Mouse (Mus musculus): ENCODE measurements at regions not wholly inside any gene's neighbourhood (a gene's known extent, or its start where the extent isn't known, plus 50 kb on each side); places are given as distances from the start of the nearest gene placed in this dataset.

DNA sequence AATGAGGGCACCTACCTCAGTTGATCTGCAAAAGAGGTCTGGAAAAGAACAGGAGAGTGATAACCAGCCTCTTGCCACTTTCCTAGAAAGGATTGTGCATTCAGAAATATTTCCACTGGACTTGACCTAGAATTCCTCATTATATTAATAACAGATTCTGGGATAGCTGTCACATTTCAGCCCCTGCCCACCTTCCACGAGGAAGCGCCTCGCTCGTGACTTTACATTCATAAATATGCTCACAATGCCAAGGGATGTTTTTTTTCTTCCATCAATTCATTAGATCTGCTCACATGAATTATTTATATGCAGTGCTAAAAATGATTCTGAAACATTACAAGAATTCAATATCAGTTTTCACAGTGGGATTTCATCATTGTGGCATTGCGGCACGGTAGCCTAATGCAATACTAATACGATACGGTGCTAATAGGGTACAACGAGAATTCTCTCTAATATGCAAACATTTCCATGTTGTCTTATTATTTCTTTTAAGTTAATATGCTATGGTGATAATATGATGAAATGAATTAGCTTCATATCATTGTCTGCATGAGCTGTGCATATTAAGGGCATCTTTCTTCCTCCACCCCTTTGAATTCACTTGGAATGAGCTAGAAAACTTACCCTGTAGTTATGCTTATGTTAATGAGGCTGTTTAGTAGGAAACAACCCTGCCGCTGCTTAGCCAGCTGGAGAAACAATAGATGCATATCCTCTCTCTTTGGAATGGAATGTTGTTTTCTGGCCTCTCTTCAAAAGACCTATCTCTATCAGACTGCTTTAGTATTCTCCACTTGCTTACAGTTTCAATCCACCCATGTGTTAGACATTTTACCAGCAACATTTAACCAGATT, 235.8 kb upstream of the Ptbp2 start:
- Histone ChIP-seq H3K4me2 (no peak overlapping the region), H3K4me3 (no peak overlapping the region), H3K4me1 (no peaks in the 10 kb centered on the region), H3K9me3 (no peaks in the 10 kb centered on the region), H3K36me3 (no peaks in the 10 kb centered on the region), H3K27ac (replicated peaks) (no peak overlapping the region), H3K27me3 (replicated peaks) (no peaks in the 10 kb centered on the region), H3K9ac (no peak overlapping the region)
- no peak for ATAC-seq (ENCODE audit: extremely low read depth, insufficient number of reproducible peaks, low FRiP score, low TSS enrichment)
- 82% methylated on average over 10 of the region's 10 CpGs for WGBS

DNA sequence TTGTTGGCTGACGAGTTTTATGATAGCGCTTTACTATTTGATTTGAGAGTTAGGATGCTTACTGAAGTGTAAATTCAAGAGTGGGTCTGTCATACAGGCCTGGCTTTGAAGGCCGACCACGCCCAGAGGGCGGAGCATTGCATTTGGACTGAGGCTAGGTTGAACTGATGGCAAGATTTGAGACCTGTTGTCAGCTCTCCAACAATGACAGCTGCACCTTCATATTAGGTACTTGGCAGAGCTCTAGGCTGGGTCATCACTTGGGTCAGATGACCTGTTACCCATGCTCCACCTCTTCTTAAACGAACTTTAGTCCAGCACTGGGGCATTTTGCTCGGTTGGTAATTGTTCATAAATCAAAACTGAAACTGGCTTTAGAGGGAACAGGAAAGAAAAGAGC, 231.1 kb upstream of the Ptbp2 start:
- 81% methylated on average over 7 of the region's 7 CpGs for WGBS
- Histone ChIP-seq H3K36me3 (no peaks in the 10 kb centered on the region), H3K9me3 (no peaks in the 10 kb centered on the region), H3K4me2 (no peak overlapping the region), H3K4me3 (no peak overlapping the region), H3K9ac (no peak overlapping the region), H3K4me1 (no peaks in the 10 kb centered on the region), H3K27ac (replicated peaks) (no peak overlapping the region), H3K27me3 (replicated peaks) (no peaks in the 10 kb centered on the region)
- ATAC-seq (ENCODE audit: extremely low read depth, insufficient number of reproducible peaks, low FRiP score, low TSS enrichment): no peak

DNA sequence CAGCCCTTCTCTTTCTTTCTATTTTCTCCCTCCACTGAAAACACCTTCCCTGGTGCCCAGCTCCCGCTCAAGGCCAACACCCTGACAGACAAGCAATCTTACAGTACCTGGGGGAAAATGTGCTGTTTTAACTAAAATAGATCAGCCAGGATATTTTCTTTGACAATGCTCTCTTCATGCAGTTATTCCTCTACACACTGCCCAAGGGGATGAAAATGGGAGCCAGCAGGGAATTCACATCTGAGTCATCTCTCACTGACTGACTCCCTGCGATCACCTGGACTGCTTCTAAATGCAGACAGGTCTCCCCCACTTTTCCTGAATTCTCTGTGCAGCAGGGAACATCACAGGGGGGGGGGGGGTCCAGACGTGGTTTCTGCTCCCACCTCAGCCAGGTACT, 227.6 kb upstream of the Ptbp2 start:
- H3K4me2 ChIP-seq: no peak overlapping the region

GRCm38 (mm10) chr3:120008110-120008509, 223.8 kb upstream of the Ptbp2 start:
- no peaks in the 10 kb centered on the region for H3K9me3 ChIP-seq
- H3K4me2 ChIP-seq: no peak overlapping the region
- WGBS: 65% methylated on average over 3 of the region's 3 CpGs
- H3K9ac ChIP-seq: no peak overlapping the region
- H3K27me3 ChIP-seq (replicated peaks): no peaks in the 10 kb centered on the region
- no peak overlapping the region for H3K27ac ChIP-seq (replicated peaks)
- no peak for ATAC-seq (ENCODE audit: extremely low read depth, insufficient number of reproducible peaks, low FRiP score, low TSS enrichment)
- no peak overlapping the region for H3K4me3 ChIP-seq
- no peaks in the 10 kb centered on the region for H3K4me1 ChIP-seq
- H3K36me3 ChIP-seq: no peaks in the 10 kb centered on the region

More for the DNA sequence above, 227.6 kb upstream of the Ptbp2 start:
- Histone ChIP-seq H3K36me3 (no peaks in the 10 kb centered on the region), H3K4me1 (no peaks in the 10 kb centered on the region), H3K27ac (replicated peaks) (no peak overlapping the region), H3K27me3 (replicated peaks) (no peaks in the 10 kb centered on the region), H3K4me3 (no peak overlapping the region), H3K9me3 (no peaks in the 10 kb centered on the region), H3K9ac (no peak overlapping the region)
- 22% methylated on average over 3 of the region's 3 CpGs for WGBS
- no peak for ATAC-seq (ENCODE audit: extremely low read depth, insufficient number of reproducible peaks, low FRiP score, low TSS enrichment)

- Histone ChIP-seq H3K4me2 (no peak overlapping the region), H3K9ac (no peak overlapping the region), H3K27me3 (replicated peaks) (no peaks in the 10 kb centered on the region), H3K36me3 (no peaks in the 10 kb centered on the region), H3K4me1 (no peaks in the 10 kb centered on the region), H3K27ac (replicated peaks) (no peak overlapping the region), H3K9me3 (no peaks in the 10 kb centered on the region), H3K4me3 (no peak overlapping the region)
- ATAC-seq (ENCODE audit: extremely low read depth, insufficient number of reproducible peaks, low FRiP score, low TSS enrichment): no peak
- WGBS: 81% methylated on average over 3 of the region's 3 CpGs
Measured at GRCm38 (mm10) chr3:120004588-120004987, 220.3 kb upstream of the Ptbp2 start.

- Histone ChIP-seq H3K4me2 (no peak overlapping the region), H3K4me3 (no peak overlapping the region), H3K4me1 (peaks cover 12% of the 10 kb centered on the region), H3K27me3 (replicated peaks) (no peaks in the 10 kb centered on the region), H3K9me3 (no peaks in the 10 kb centered on the region), H3K27ac (replicated peaks) (no peak overlapping the region), H3K9ac (no peak overlapping the region), H3K36me3 (no peaks in the 10 kb centered on the region)
- 77% methylated on average over 5 of the region's 5 CpGs for WGBS
- ATAC-seq (ENCODE audit: extremely low read depth, insufficient number of reproducible peaks, low FRiP score, low TSS enrichment): no peak
Measured at GRCm38 (mm10) chr3:120000281-120000680, 216.0 kb upstream of the Ptbp2 start.

DNA sequence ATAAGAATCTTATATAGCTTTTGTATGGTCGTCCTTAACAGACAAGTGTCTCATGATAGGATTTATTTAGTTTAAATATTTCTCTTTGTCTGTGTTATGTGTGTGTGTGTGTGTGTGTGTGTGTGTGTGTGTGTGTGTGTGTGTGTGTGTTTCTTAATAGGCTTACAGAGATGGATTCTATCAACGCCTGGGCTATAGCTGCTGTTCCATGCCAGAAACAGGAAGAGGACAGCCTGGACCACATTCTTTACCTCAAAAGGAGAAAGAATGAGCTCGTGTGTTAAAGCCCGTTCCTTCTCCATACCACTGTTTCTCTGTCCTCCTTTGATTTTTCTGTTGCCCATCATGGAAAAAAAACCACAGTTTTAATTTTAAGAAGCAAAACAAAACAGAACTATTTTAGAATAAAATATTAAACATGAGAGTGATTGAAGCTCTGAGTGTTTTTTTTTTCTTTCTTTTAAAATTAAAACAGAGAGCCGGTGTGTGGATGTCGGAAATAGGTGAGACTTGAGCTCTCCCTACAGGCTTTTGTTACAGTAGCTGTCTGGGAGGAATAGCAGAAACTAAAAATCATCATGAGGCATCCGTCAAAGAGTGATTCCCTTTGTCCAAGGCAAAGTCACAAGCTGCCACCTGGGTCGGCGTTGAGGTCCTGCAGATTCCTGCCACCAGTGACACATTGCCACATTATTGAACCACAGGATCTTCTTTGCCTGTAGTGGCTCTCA, 212.2 kb upstream of the Ptbp2 start:
- Histone ChIP-seq H3K9ac (no peak overlapping the region), H3K4me2 (peak overlapping the region; percentile 22), H3K27me3 (replicated peaks) (no peaks in the 10 kb centered on the region), H3K9me3 (no peaks in the 10 kb centered on the region), H3K4me1 (peaks cover 12% of the 10 kb centered on the region), H3K27ac (replicated peaks) (peak overlapping the region; percentile 81), H3K36me3 (no peaks in the 10 kb centered on the region), H3K4me3 (no peak overlapping the region)
- ATAC-seq (ENCODE audit: extremely low read depth, insufficient number of reproducible peaks, low FRiP score, low TSS enrichment): no peak; the same call in 1 of the 2 replicates
- 37% methylated on average over 9 of the region's 9 CpGs for WGBS

- no peak overlapping the region for H3K9ac ChIP-seq
- no peak overlapping the region for H3K4me3 ChIP-seq
- no peaks in the 10 kb centered on the region for H3K36me3 ChIP-seq
- 42% methylated on average over 4 of the region's 4 CpGs for WGBS
- H3K27ac ChIP-seq (replicated peaks): peak overlapping the region; percentile 81
- no peaks in the 10 kb centered on the region for H3K9me3 ChIP-seq
- no peaks in the 10 kb centered on the region for H3K27me3 ChIP-seq (replicated peaks)
- no peak; the same call in 1 of the 2 replicates for ATAC-seq (ENCODE audit: extremely low read depth, insufficient number of reproducible peaks, low FRiP score, low TSS enrichment)
- peak overlapping the region; percentile 22 for H3K4me2 ChIP-seq
- H3K4me1 ChIP-seq: peaks cover 12% of the 10 kb centered on the region
Measured at GRCm38 (mm10) chr3:119995781-119996180, 211.5 kb upstream of the Ptbp2 start.

GRCm38 (mm10) chr3:119987245-119987852, 203.1 kb upstream of the Ptbp2 start:
- H3K36me3 ChIP-seq: no peaks in the 10 kb centered on the region
- H3K9ac ChIP-seq: no peak overlapping the region
- no peak for ATAC-seq (ENCODE audit: extremely low read depth, insufficient number of reproducible peaks, low FRiP score, low TSS enrichment)
- WGBS: 71% methylated on average over 3 of the region's 3 CpGs
- no peaks in the 10 kb centered on the region for H3K9me3 ChIP-seq
- H3K4me2 ChIP-seq: no peak overlapping the region
- no peaks in the 10 kb centered on the region for H3K27me3 ChIP-seq (replicated peaks)
- no peaks in the 10 kb centered on the region for H3K4me1 ChIP-seq
- no peak overlapping the region for H3K4me3 ChIP-seq
- no peak overlapping the region for H3K27ac ChIP-seq (replicated peaks)

DNA sequence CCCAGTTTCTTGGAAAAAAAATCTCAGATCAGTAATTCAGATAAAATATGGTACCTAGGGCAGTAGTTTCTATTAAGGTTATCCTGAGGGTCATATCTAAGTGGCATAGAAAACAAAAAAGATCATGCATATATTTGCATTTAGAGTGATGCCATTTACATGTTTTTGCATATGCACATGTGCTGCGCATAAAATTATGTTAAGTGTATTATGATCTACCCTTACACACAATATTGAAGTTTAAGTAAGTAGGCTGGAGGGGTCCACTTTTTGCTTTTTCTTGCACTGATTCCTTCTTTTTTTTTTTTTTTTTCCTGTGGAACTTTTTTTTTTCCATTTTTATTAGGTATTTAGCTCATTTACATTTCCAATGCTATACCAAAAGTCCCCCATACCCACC, 193.1 kb upstream of the Ptbp2 start:
- 96% methylated on average over 1 of the region's 1 CpGs for WGBS
- H3K27me3 ChIP-seq (replicated peaks): no peaks in the 10 kb centered on the region

DNA sequence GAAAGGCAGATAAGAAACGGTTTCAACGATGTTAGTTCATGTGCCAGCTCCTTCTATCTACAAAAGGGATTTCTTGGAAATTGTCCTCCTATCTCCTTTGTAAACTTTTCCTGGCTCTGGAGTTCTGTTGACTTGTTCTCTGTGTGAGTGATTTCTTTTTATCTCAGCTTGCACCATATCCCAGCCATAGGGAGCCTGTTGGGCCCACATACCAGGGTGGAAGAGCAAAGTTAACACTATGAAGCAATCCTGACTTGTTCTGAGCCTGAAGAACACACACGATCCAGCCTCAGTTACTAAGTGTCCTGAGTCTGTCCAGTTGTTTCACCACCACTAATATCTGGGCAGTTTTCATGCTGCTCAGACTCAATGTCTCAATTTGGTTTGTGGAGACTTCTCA, 192.1 kb upstream of the Ptbp2 start:
- no peaks in the 10 kb centered on the region for H3K27me3 ChIP-seq (replicated peaks)
- no peaks in the 10 kb centered on the region for H3K36me3 ChIP-seq
- H3K4me3 ChIP-seq: no peak overlapping the region
- ATAC-seq (ENCODE audit: extremely low read depth, insufficient number of reproducible peaks, low FRiP score, low TSS enrichment): no peak
- no peak overlapping the region for H3K9ac ChIP-seq
- WGBS: 39% methylated on average over 3 of the region's 3 CpGs
- no peaks in the 10 kb centered on the region for H3K9me3 ChIP-seq
- 0 out of 2 replicates have a peak, but pooled peaks cover 3% of the 10 kb centered on the region for H3K4me1 ChIP-seq
- H3K27ac ChIP-seq (replicated peaks): no peak overlapping the region
- no peak overlapping the region for H3K4me2 ChIP-seq

More for the DNA sequence above, 193.1 kb upstream of the Ptbp2 start:
- H3K9ac ChIP-seq: no peak overlapping the region
- H3K4me1 ChIP-seq: 0 out of 2 replicates have a peak, but pooled peaks cover 3% of the 10 kb centered on the region
- no peaks in the 10 kb centered on the region for H3K36me3 ChIP-seq
- no peak for ATAC-seq (ENCODE audit: extremely low read depth, insufficient number of reproducible peaks, low FRiP score, low TSS enrichment)
- H3K4me2 ChIP-seq: no peak overlapping the region
- H3K9me3 ChIP-seq: no peaks in the 10 kb centered on the region
- no peak overlapping the region for H3K27ac ChIP-seq (replicated peaks)
- H3K4me3 ChIP-seq: no peak overlapping the region
